Mouse (Mus musculus) mesoderm, embryonic 11.5 days (tissue): ENCODE data around the gene Znrf2.

ENCODE experiments used
- DNase-seq: peaks from one replicate; pipeline ENCODE4 v3.0.0-alpha.2; 2012; ENCODE audit warnings: low read depth, low spot score

Gene Znrf2

GRCm38 (mm10) chr6:54816388-54817065 lies at the start of gene Znrf2:
TSS of gene Znrf2 (plus strand) at chr6:54816916.
- peak; percentile 98 for DNase-seq

GRCm38 (mm10) chr6:54767746-54768145 lies 49.0 kb upstream of the Znrf2 start:
- DNase-seq, result peak; percentile 15

- DNase-seq, result no peak
Measured at GRCm38 (mm10) chr6:54770766-54771165, 46.0 kb upstream of the Znrf2 start.

- no peak for DNase-seq
Measured at GRCm38 (mm10) chr6:54771171-54771570, 45.5 kb upstream of the Znrf2 start.

GRCm38 (mm10) chr6:54772078-54772477 lies 44.6 kb upstream of the Znrf2 start:
- DNase-seq, result no peak

- no peak for DNase-seq
Measured at GRCm38 (mm10) chr6:54775739-54776138, 41.0 kb upstream of the Znrf2 start.

GRCm38 (mm10) chr6:54777661-54778060 lies 39.1 kb upstream of the Znrf2 start:
- DNase-seq, result no peak

GRCm38 (mm10) chr6:54779968-54780367 lies 36.7 kb upstream of the Znrf2 start:
- no peak for DNase-seq

- DNase-seq, result no peak
Measured at GRCm38 (mm10) chr6:54780569-54781304, 36.0 kb upstream of the Znrf2 start.

- no peak for DNase-seq
Measured at GRCm38 (mm10) chr6:54781881-54782280, 34.8 kb upstream of the Znrf2 start.

- DNase-seq, result no peak
Measured at GRCm38 (mm10) chr6:54785098-54785730, 31.5 kb upstream of the Znrf2 start.

- no peak for DNase-seq
Measured at GRCm38 (mm10) chr6:54786766-54787165, 29.9 kb upstream of the Znrf2 start.

- no peak for DNase-seq
Measured at GRCm38 (mm10) chr6:54788493-54788892, 28.2 kb upstream of the Znrf2 start.

- no peak for DNase-seq
Measured at GRCm38 (mm10) chr6:54789139-54789538, 27.6 kb upstream of the Znrf2 start.

GRCm38 (mm10) chr6:54790071-54790470 lies 26.6 kb upstream of the Znrf2 start:
- no peak for DNase-seq

- DNase-seq, result no peak
Measured at GRCm38 (mm10) chr6:54793853-54794252, 22.9 kb upstream of the Znrf2 start.

GRCm38 (mm10) chr6:54794372-54794771 lies 22.3 kb upstream of the Znrf2 start:
- DNase-seq, result no peak

- DNase-seq, result no peak
Measured at GRCm38 (mm10) chr6:54794991-54795390, 21.7 kb upstream of the Znrf2 start.

- no peak for DNase-seq
Measured at GRCm38 (mm10) chr6:54795971-54796370, 20.7 kb upstream of the Znrf2 start.

GRCm38 (mm10) chr6:54802348-54802747 lies 14.4 kb upstream of the Znrf2 start:
- no peak for DNase-seq

GRCm38 (mm10) chr6:54804066-54804864 lies 12.5 kb upstream of the Znrf2 start:
- no peak for DNase-seq

- DNase-seq, result no peak
Measured at GRCm38 (mm10) chr6:54805779-54806178, 10.9 kb upstream of the Znrf2 start.
